Mouse (Mus musculus) E14TG2a.4 (cell line): Measurements from ENCODE around the gene Egflam.

Source experiments
- CTCF ChIP-seq: conservative IDR thresholded peaks from 2 replicates; pipeline ENCODE4 v1.5.1; 2014; ENCODE audit warnings: low read length
- NANOG ChIP-seq: IDR thresholded peaks from 2 replicates; pipeline ENCODE4 v1.6.1; 2014; ENCODE audit warnings: borderline replicate concordance, low read length, mixed read lengths
- POU5F1 ChIP-seq: IDR thresholded peaks from 2 replicates; pipeline ENCODE4 v1.6.1; 2014; ENCODE audit warnings: low read length, borderline replicate concordance

GRCm38 (mm10) chr15:7192582-7192981 is 205.6 kb downstream of the Egflam start:
- TF ChIP-seq CTCF (no peak), POU5F1 (no peak), NANOG (no peak)
